Mouse (Mus musculus) right cerebral cortex, adult 18-20 months (tissue): Measurements from ENCODE around the gene Tango2.

Experiments
- DNase-seq: peaks from one replicate; pipeline ENCODE4 v3.0.0; 2022; ENCODE audit warnings: mixed read lengths

Gene Tango2

DNA sequence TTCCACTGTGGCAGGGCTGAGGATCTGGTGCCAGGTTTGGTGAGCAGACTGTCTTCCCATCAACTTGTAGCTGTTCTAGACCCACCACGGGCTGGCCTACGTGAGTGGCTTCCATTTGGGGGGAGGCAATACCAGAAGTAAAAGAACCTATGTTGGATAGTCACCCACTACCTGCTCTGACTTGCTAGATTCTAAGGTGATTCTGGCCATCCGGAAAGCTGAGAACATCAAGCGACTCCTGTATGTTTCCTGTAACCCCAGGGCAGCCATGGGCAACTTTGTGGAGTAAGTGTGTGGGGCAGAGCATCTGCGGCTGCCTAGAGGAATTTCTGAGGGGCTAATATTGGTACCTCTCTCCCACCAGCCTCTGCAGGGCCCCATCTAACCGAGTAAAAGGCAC is 95.2 kb downstream of the Tango2 start:
- DNase-seq: no peak

DNA sequence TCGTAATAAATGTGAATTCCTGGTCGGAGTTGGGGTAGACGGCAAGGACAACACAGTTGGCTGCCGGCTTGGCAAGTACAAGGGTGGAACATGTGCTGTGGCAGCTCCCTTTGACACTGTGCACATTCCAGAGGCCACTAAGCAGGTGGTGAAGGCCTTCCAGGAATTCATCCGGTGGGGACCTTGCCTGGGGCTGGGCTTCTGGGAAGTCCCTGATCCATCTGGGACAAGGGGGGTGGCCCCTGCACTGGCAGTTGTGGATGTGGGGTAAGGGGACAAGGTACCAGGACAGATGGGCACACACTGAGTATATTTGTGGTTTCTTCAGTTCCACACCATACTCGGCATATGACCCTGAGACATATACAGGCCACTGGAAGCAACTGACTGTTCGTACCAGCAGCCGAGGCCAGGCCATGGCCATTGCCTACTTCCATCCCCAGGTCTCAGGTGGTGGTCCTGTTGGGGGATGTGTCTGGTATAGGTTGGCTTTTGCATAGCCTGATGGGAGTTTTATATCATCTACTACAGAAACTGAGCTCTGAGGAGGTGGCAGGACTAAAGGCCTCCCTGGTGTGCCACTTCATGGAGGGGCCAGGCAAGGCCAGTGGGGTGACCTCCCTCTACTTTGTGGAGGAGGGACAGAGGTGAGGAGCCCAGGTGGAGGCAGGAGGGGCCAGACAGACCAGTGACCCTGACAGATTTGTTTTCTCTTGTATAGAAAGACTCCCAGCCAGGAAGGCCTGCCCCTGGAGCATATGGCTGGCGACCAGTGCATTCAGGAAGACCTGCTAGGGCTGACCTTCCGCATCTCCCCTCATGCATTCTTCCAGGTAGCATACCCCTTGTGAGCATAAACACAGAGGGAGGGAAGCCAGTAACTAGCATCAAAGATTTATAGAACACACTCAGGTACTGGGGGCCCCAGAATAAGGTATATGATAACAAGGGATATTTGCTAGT is 96.8 kb downstream of the Tango2 start:
- DNase-seq: no peak
